Mouse (Mus musculus) liver, adult 2 months (tissue): Measurements from ENCODE around the gene Sema3g. TPM values are rescaled to one million over a fixed set of nuclear protein-coding genes. Genes with fewer than 3 reads are reported as not detected.

Source experiments
- DNase-seq: peaks from one replicate; pipeline ENCODE4 v3.0.0-alpha.2; 2011; ENCODE audit warnings: low read depth, low spot score; ENCODE audit errors: extremely low read depth
- H3K27ac ChIP-seq: fragments of 200-500 bp; replicated peaks from 2 replicates; pipeline ENCODE4 v1.5.1; 2012; ENCODE audit warnings: low read depth, mild to moderate bottlenecking, control low read depth, inconsistent platforms, low read length; ENCODE audit not compliant: insufficient read depth
- H3K27me3 ChIP-seq: fragments of 200-500 bp; 2 replicates; pipeline ENCODE4 v1.6.1; 2012; ENCODE audit warnings: mild to moderate bottlenecking, moderate library complexity, low read length, inconsistent platforms; ENCODE audit not compliant: control insufficient read depth, insufficient read depth
- H3K36me3 ChIP-seq: fragments of 200-500 bp; 2 replicates; pipeline ENCODE4 v1.6.1; 2012; ENCODE audit warnings: low read length, inconsistent platforms; ENCODE audit not compliant: control insufficient read depth, insufficient read depth
- H3K4me1 ChIP-seq: fragments of 200-500 bp; 2 replicates; pipeline ENCODE4 v1.6.1; 2011; ENCODE audit warnings: low read length; ENCODE audit not compliant: control insufficient read depth, insufficient read depth
- H3K4me3 ChIP-seq: fragments of 200-500 bp; 2 replicates; pipeline ENCODE4 v1.5.1; 2011; ENCODE audit warnings: low read depth, mild to moderate bottlenecking, control low read depth, low read length, moderate library complexity; ENCODE audit not compliant: insufficient read depth
- H3K79me2 ChIP-seq: fragments of 200-500 bp; 2 replicates; pipeline ENCODE4 v1.6.1; 2012; ENCODE audit warnings: inconsistent platforms, mild to moderate bottlenecking, low read length, moderate library complexity; ENCODE audit not compliant: control insufficient read depth, insufficient read depth
- H3K9ac ChIP-seq: fragments of 200-500 bp; 2 replicates; pipeline ENCODE4 v1.6.1; 2012; ENCODE audit warnings: low read depth, mild to moderate bottlenecking, control low read depth, inconsistent platforms, low read length
- CTCF ChIP-seq: fragments of 200-500 bp; IDR thresholded peaks from 2 replicates; pipeline ENCODE4 v1.5.1; 2011; ENCODE audit warnings: low read depth, low read length, control low read depth
- POLR2A ChIP-seq: fragments of 200-500 bp; IDR thresholded peaks from 2 replicates; pipeline ENCODE4 v1.6.1; 2011; ENCODE audit warnings: low read length, control low read depth; ENCODE audit not compliant: insufficient read depth; ENCODE audit errors: extremely low read depth
- WGBS: fragments of 180-500 bp; shearing (Covaris S2); methylation state at CpG from one replicate; pipeline ENCODE4 v1.1.7; 2018; 5-methylcytosine and 5-hydroxymethylcytosine counted together
- polyA plus RNA-seq: library from polyadenylated mRNA; depleted of rRNA; stranded (reverse); fragments of >200 nt; gene quantifications from 2 replicates; pipeline ENCODE4 v1.2.3, GENCODE M21; 2012
- total RNA-seq: library from RNA; depleted of rRNA; stranded (reverse); fragments of >200 nt; gene quantifications from 2 replicates; pipeline ENCODE4 v1.2.3, GENCODE M21; 2014

The Sema3g gene
- total and polyA plus RNA-seq, 2 experiments, result under 0.01 to 0.05 TPM

DNA sequence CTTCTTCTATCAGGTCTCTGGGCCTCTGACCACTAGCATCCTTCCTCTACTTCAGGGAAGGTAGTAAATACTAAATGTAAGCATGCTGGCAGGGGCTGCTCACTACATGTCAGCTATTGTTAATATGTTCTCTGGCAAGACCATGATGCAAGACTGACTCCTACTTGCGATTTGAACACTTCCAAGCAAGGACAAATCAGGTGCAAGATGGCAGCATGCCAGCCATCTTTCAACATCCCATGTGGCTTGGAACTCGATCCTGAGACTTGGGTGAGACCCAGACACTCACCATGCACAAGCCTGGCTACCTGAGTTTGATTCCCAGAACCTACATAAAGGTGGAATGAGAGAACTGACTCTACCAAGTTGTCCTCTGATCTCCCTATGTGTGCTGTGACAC is 25.7 kb upstream of the Sema3g start:
- TF ChIP-seq CTCF, result no peak
- TF ChIP-seq POLR2A, result no peak
- H3K79me2 ChIP-seq, result peaks cover 5% of the 10 kb centered on the region; the same call in 1 of the 2 replicates
- H3K27me3 ChIP-seq, result no peaks in the 10 kb centered on the region
- H3K27ac ChIP-seq, result no peak overlapping the region
- no peak overlapping the region for H3K9ac ChIP-seq
- peak; percentile 94 for DNase-seq
- 24% methylated on average over 2 of the region's 2 CpGs for WGBS
- H3K4me3 ChIP-seq, result no peak overlapping the region
- peaks cover 44% of the 10 kb centered on the region for H3K36me3 ChIP-seq
- H3K4me1 ChIP-seq, result peaks cover 21% of the 10 kb centered on the region

DNA sequence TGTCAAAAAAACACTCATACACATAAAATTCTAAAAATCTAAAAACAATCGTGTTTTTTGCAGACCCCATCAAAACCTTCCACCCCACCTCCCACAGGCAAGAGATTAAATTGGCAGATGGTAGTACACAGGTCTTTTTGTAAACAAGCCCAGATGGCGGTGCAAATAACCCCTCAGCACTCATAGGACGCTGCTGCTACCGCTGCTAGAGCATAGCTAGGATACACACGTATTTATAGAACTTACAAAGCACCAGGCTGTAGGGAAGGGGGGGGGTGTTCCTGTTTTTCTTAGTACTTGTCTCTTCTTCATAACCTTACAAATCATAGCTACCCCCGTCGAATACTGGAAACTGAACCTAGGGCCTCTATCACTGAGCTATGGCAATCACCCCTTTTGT is 23.9 kb upstream of the Sema3g start:
- Histone ChIP-seq H3K27ac (no peak overlapping the region; the same call in 1 of the 2 replicates), H3K9ac (no peak overlapping the region), H3K4me3 (no peak overlapping the region), H3K27me3 (no peaks in the 10 kb centered on the region), H3K4me1 (peaks cover 23% of the 10 kb centered on the region), H3K79me2 (peaks cover 5% of the 10 kb centered on the region; the same call in 1 of the 2 replicates), H3K36me3 (peaks cover 32% of the 10 kb centered on the region)
- 29% methylated on average over 7 of the region's 7 CpGs for WGBS
- TF ChIP-seq CTCF (no peak), POLR2A (no peak)
- no peak for DNase-seq

DNA sequence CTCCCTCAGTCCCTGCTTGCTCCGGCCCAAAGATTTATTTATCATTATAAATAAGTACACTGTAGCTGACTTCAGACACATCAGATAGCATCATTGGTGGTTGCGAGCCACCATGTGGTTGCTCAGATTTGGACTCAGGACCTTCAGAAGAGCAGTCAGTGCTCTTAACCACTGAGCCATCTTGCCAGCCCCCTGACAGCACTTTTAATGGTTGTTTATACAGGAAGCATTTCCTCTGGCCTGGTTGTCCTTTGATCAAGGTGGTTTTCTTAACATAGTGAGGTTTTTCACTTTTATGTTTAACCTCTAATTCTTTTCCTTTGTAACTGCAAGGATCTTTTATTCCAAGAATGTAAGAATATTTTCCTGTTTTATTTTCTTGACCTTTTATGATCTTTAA is 23.2 kb upstream of the Sema3g start:
- no peak overlapping the region for H3K9ac ChIP-seq
- TF ChIP-seq CTCF (no peak), POLR2A (no peak)
- H3K4me1 ChIP-seq, result peaks cover 23% of the 10 kb centered on the region
- no peaks in the 10 kb centered on the region for H3K27me3 ChIP-seq
- 58% methylated on average over 2 of the region's 2 CpGs for WGBS
- peaks cover 5% of the 10 kb centered on the region; the same call in 1 of the 2 replicates for H3K79me2 ChIP-seq
- no peak overlapping the region for H3K27ac ChIP-seq
- DNase-seq, result no peak
- no peak overlapping the region for H3K4me3 ChIP-seq
- H3K36me3 ChIP-seq, result peaks cover 26% of the 10 kb centered on the region

- H3K79me2 ChIP-seq, result peaks cover 5% of the 10 kb centered on the region; the same call in 1 of the 2 replicates
- H3K4me3 ChIP-seq, result no peak overlapping the region
- H3K27me3 ChIP-seq, result no peaks in the 10 kb centered on the region
- WGBS, result 8% methylated on average over 14 of the region's 14 CpGs
- H3K4me1 ChIP-seq, result peaks cover 23% of the 10 kb centered on the region
- H3K36me3 ChIP-seq, result peaks cover 25% of the 10 kb centered on the region
- peak overlapping the region; percentile 33 for H3K27ac ChIP-seq
- DNase-seq, result peak; percentile 95
- peak overlapping the region; percentile 1; the same call in 1 of the 2 replicates for H3K9ac ChIP-seq
- no peak for TF ChIP-seq POLR2A
- TF ChIP-seq CTCF, result no peak
Measured at GRCm38 (mm10) chr14:31194891-31195513, 22.7 kb upstream of the Sema3g start.

DNA sequence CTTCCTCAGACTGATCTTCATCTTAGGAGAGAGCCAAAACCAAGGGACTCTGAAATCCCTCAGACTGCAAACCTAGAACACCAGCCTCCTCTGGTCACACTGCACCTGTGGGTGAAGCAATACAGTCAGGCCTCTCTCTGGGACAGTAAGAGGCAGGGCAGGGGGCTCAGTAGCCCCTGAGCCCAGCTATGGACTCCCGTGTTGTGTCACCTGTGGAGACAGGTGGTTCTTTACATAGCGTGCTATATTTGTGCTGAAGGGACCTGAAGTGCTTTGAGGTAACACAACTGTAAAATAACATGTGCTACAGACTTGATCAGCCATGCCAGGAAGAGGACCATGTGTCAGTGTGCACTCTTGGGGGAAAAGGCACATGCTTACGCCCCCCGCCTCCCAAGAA is 22.1 kb upstream of the Sema3g start:
- Histone ChIP-seq H3K36me3 (peaks cover 21% of the 10 kb centered on the region), H3K4me3 (no peak overlapping the region), H3K27me3 (no peaks in the 10 kb centered on the region), H3K79me2 (peaks cover 5% of the 10 kb centered on the region; the same call in 1 of the 2 replicates), H3K4me1 (peaks cover 23% of the 10 kb centered on the region), H3K27ac (peak overlapping the region; percentile 33), H3K9ac (no peak overlapping the region)
- no peak for DNase-seq
- WGBS, result 80% methylated on average over 4 of the region's 4 CpGs
- no peak for TF ChIP-seq CTCF
- TF ChIP-seq POLR2A, result no peak

DNA sequence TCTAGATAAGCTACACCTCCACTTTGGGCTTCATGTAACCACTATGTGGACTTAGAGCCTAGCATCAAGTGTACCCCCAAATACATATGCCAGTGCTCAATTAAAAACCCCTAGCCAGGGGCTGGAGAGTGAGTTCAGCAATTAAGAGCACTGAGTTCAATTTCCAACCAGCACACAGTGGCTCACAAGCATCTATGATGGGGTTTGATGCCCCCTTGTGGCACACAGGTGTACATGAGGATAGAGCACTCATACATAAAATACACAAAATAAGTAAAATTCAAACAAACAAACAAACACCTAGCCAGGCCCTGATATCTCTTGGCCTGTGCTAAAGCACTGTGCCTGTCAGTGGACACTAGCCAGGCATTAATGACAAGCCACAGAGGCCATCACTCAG is 21.7 kb upstream of the Sema3g start:
- Histone ChIP-seq H3K36me3 (peaks cover 20% of the 10 kb centered on the region), H3K27ac (peak overlapping the region; percentile 33)
- DNase-seq, result peak; percentile 58

More for the DNA sequence above, 21.7 kb upstream of the Sema3g start:
- Histone ChIP-seq H3K79me2 (peaks cover 5% of the 10 kb centered on the region; the same call in 1 of the 2 replicates), H3K4me3 (no peak overlapping the region), H3K4me1 (peaks cover 23% of the 10 kb centered on the region), H3K27me3 (no peaks in the 10 kb centered on the region), H3K9ac (no peak overlapping the region)
- peak; percentile 58 for TF ChIP-seq CTCF
- TF ChIP-seq POLR2A, result no peak
